Mouse (Mus musculus) intestine, embryonic 14.5 days (tissue): ENCODE measurements at regions not wholly inside any gene's neighbourhood (a gene's known extent, or its start where the extent isn't known, plus 50 kb on each side); places are given as distances from the start of the nearest gene placed in this dataset.

Experiments
- ATAC-seq: fragments of 200-750 bp; cut with Nextera tagmentation; replicated peaks from 2 replicates; pipeline ENCODE4 v1.8.0; 2017; ENCODE audit warnings: low read depth, moderate number of reproducible peaks, moderate TSS enrichment, moderate library complexity; ENCODE audit not compliant: low FRiP score, low TSS enrichment
- DNase-seq: peaks from one replicate; pipeline ENCODE4 v3.0.0-alpha.2; 2018; ENCODE audit warnings: low spot score
- H3K27ac ChIP-seq: fragments of 300-500 bp; sonication (generic); 2 replicates; pipeline ENCODE4 v1.5.1; 2014; ENCODE audit warnings: low read depth, mild to moderate bottlenecking, control low read depth
- H3K27me3 ChIP-seq: fragments of 300-500 bp; sonication (generic); replicated peaks from 2 replicates; pipeline ENCODE4 v1.6.1; 2014; ENCODE audit warnings: low read length, control low read depth; ENCODE audit not compliant: control insufficient read depth, insufficient read depth
- H3K36me3 ChIP-seq: fragments of 300-500 bp; sonication (generic); 2 replicates; pipeline ENCODE4 v1.6.1; 2014; ENCODE audit warnings: low read length, control low read depth; ENCODE audit not compliant: control insufficient read depth, insufficient read depth
- H3K4me1 ChIP-seq: fragments of 300-500 bp; sonication (generic); replicated peaks from 2 replicates; pipeline ENCODE4 v1.6.1; 2014; ENCODE audit warnings: low read length, control low read depth, mixed read lengths; ENCODE audit not compliant: control insufficient read depth, insufficient read depth
- H3K4me2 ChIP-seq: fragments of 300-500 bp; sonication (generic); 2 replicates; pipeline ENCODE4 v1.6.1; 2014; ENCODE audit warnings: low read length
- H3K4me3 ChIP-seq: fragments of 300-500 bp; sonication (generic); 2 replicates; pipeline ENCODE4 v1.5.1; 2014; ENCODE audit warnings: low read depth, low read length, control low read depth, mixed read lengths
- H3K9ac ChIP-seq: fragments of 300-500 bp; sonication (generic); 2 replicates; pipeline ENCODE4 v1.6.1; 2014; ENCODE audit warnings: mild to moderate bottlenecking, low read length
- H3K9me3 ChIP-seq: fragments of 300-500 bp; sonication (generic); 2 replicates; pipeline ENCODE4 v1.6.1; 2016; ENCODE audit warnings: low read length, control low read depth; ENCODE audit not compliant: control insufficient read depth
- WGBS: fragments of 180-500 bp; shearing (Covaris S2); extraction: QIAGEN DNeasy Blood & Tissue Kit; methylation state at CpG from one replicate; pipeline ENCODE4 v1.1.7; 2014; 5-methylcytosine and 5-hydroxymethylcytosine counted together

GRCm38 (mm10) chr16:30664433-30664832, 64.9 kb downstream of the Fam43a start:
- Histone ChIP-seq H3K27me3 (no peaks in the 10 kb centered on the region), H3K36me3 (no peaks in the 10 kb centered on the region), H3K9ac (no peak overlapping the region), H3K4me1 (no peaks in the 10 kb centered on the region), H3K27ac (no peak overlapping the region), H3K4me2 (no peak overlapping the region), H3K9me3 (no peaks in the 10 kb centered on the region), H3K4me3 (no peak overlapping the region)
- ATAC-seq = no peak
- no peak for DNase-seq
- WGBS = 52% methylated on average over 4 of the region's 4 CpGs

DNA sequence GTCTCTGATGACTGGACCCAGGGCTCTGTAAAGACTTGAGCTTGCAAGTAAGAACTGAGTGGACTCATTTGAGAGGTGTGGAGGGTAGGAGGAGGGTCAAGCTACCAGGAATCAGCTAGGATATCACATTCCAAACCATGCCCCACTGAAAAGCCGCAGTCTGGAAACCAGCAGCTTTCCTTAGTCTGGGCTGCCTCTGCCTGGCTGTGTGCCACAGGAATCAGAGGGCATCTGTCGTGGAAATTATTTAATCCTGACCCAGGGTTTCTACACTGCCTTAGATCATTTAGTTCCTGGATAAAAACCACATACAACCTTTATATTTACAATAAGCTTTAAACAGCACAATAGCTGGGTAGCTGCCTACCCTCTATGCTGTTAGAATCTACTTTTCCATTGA, 66.4 kb downstream of the Fam43a start:
- Histone ChIP-seq H3K27me3 (no peaks in the 10 kb centered on the region), H3K36me3 (no peaks in the 10 kb centered on the region), H3K4me1 (0 out of 2 replicates have a peak, but pooled peaks cover 2% of the 10 kb centered on the region), H3K9me3 (no peaks in the 10 kb centered on the region), H3K27ac (no peak overlapping the region), H3K4me3 (no peak overlapping the region), H3K9ac (no peak overlapping the region), H3K4me2 (no peak overlapping the region)
- WGBS = 67% methylated on average over 2 of the region's 2 CpGs
- DNase-seq = no peak
- no peak for ATAC-seq

DNA sequence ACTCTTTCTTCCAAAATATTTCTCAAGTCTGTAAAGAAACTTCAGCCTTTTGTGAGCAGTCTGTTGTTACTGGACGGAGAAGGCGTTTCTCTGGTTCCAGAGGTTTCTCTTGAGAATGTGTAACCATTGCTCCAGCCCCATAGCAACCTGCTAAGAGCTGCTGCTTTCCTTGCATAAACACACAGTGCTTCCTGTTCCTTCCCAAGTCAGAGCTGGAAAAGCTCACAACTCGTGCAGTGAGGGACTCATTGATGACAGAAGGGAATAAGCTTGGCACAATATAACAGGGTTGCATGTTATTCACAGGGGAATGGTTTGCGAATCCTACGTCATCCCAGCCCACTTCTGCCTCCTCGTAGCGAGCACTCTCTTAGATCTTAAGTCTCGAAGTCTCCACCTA, 70.4 kb downstream of the Fam43a start:
- WGBS = 50% methylated on average over 8 of the region's 8 CpGs
- Histone ChIP-seq H3K4me2 (no peak overlapping the region), H3K27me3 (no peaks in the 10 kb centered on the region), H3K27ac (no peak overlapping the region), H3K36me3 (no peaks in the 10 kb centered on the region), H3K9me3 (no peaks in the 10 kb centered on the region), H3K9ac (no peak overlapping the region), H3K4me3 (no peak overlapping the region), H3K4me1 (0 out of 2 replicates have a peak, but pooled peaks cover 2% of the 10 kb centered on the region)
- DNase-seq = no peak
- ATAC-seq = no peak

GRCm38 (mm10) chr16:30671584-30671983, 72.1 kb downstream of the Fam43a start:
- H3K27me3 ChIP-seq = no peaks in the 10 kb centered on the region
- no peak overlapping the region for H3K4me2 ChIP-seq
- no peak overlapping the region for H3K4me3 ChIP-seq
- H3K9ac ChIP-seq = no peak overlapping the region
- 0 out of 2 replicates have a peak, but pooled peaks cover 2% of the 10 kb centered on the region for H3K4me1 ChIP-seq
- H3K9me3 ChIP-seq = no peaks in the 10 kb centered on the region
- H3K27ac ChIP-seq = no peak overlapping the region
- no peak for ATAC-seq
- H3K36me3 ChIP-seq = no peaks in the 10 kb centered on the region
- 62% methylated on average over 10 of the region's 10 CpGs for WGBS
- no peak for DNase-seq

DNA sequence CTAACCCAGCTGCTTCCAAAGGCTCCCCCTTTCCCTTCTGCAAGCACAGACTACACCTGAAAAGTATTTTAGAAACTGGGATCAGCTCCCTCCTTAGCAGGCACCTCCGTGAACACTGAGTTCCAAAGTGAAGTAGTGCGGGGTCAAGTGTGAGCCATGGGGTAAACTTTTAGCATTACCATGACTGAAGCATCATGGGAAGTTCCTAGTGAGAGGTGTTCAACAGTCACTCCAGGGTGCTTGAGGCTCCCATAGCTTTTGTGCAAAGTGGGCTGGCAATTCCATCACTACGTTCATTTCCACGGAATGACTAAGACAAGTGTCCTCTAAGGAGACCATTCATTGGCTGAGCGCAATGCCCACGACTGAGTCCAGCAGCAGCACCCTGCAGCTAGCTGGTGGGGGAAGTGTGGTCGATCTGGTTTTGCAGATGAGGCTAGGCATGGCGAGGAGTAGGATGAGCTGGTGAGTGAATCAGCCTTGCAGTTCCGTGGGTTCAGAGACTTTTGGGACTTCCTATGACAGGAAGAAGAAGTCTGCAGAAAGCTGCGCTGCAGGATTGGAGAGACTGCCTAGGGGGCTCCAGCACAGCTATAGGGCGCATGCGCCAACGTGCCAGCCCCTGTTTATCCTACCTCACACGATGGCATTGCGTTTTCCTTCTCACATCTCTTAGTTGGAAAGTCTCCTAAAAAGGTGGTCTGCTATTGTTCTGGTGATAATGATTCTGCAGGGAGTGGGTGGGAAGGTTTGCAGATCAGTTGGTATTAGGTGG, 73.4 kb downstream of the Fam43a start:
- Histone ChIP-seq H3K36me3 (no peaks in the 10 kb centered on the region), H3K27me3 (no peaks in the 10 kb centered on the region), H3K9ac (no peak overlapping the region), H3K9me3 (no peaks in the 10 kb centered on the region), H3K4me2 (no peak overlapping the region), H3K4me1 (0 out of 2 replicates have a peak, but pooled peaks cover 2% of the 10 kb centered on the region), H3K27ac (no peak overlapping the region), H3K4me3 (no peak overlapping the region)
- ATAC-seq (no peak), DNase-seq (no peak)
- 71% methylated on average over 15 of the region's 15 CpGs for WGBS

DNA sequence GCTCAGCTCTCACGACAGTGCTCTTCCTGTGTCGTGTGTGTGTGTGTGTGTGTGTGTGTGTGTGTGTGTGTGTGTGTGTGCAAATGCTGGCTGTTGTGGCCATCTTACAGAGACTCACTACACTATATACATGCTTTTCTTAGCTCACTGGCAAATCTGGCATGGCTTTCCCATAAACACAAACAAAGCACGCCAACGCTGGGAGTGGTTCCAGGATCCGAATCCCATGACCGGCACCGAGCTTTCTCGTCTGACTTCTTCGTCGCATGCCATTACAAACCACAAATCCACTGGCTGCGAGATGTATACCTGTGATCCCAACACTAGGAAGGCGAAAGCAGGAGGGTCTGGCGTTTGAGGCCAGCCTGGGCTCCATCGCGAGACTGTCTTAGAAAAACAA, 74.1 kb downstream of the Fam43a start:
- no peak overlapping the region for H3K4me2 ChIP-seq
- no peak overlapping the region for H3K9ac ChIP-seq
- H3K9me3 ChIP-seq = no peaks in the 10 kb centered on the region
- no peak for ATAC-seq
- H3K27me3 ChIP-seq = no peaks in the 10 kb centered on the region
- H3K4me1 ChIP-seq = 0 out of 2 replicates have a peak, but pooled peaks cover 2% of the 10 kb centered on the region
- no peak for DNase-seq
- H3K4me3 ChIP-seq = no peak overlapping the region
- H3K27ac ChIP-seq = no peak overlapping the region
- no peaks in the 10 kb centered on the region for H3K36me3 ChIP-seq
- WGBS = 84% methylated on average over 15 of the region's 15 CpGs

DNA sequence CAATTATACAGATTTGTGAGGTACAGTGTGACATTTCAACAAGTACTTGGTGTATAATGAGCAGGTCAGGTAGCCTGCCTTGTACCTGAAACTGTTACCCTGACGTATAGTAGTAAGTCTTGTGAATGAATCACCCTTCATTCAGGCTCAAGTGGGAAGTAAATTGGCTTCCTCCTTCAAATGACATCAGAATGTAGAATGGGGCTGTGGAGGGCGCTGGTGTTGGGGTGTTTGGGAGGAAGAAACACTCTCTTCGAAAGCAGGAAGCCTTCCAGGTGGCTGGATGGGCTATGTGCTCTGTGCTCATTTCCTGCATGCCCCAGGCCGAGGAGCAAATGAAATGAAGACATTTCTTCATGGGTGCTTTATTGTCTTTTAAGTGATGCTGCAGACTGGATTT, 76.3 kb downstream of the Fam43a start:
- DNase-seq = no peak
- H3K27me3 ChIP-seq = no peaks in the 10 kb centered on the region
- no peaks in the 10 kb centered on the region for H3K36me3 ChIP-seq
- 58% methylated on average over 4 of the region's 4 CpGs for WGBS
- H3K9me3 ChIP-seq = no peaks in the 10 kb centered on the region
- no peak overlapping the region for H3K4me2 ChIP-seq
- no peak for ATAC-seq
- no peak overlapping the region for H3K9ac ChIP-seq
- no peak overlapping the region for H3K27ac ChIP-seq
- no peaks in the 10 kb centered on the region for H3K4me1 ChIP-seq
- H3K4me3 ChIP-seq = no peak overlapping the region

- Histone ChIP-seq H3K27ac (no peak overlapping the region), H3K4me2 (no peak overlapping the region), H3K4me1 (no peaks in the 10 kb centered on the region), H3K9ac (no peak overlapping the region), H3K36me3 (no peaks in the 10 kb centered on the region), H3K9me3 (no peaks in the 10 kb centered on the region), H3K27me3 (no peaks in the 10 kb centered on the region), H3K4me3 (no peak overlapping the region)
- no peak for DNase-seq
- WGBS = 88% methylated on average over 4 of the region's 4 CpGs
- ATAC-seq = no peak
These were observed 77.5 kb downstream of the Fam43a start for GRCm38 (mm10) chr16:30677016-30677415.
